Mouse (Mus musculus): ENCODE results near the gene 2010111I01Rik. TPM values are rescaled to one million over a fixed set of nuclear protein-coding genes. Genes with fewer than 3 reads are reported as not detected.

Gene 2010111I01Rik
- total RNA-seq, 2 experiments from 2014 or later = 87.8 to 90.0 TPM

DNA sequence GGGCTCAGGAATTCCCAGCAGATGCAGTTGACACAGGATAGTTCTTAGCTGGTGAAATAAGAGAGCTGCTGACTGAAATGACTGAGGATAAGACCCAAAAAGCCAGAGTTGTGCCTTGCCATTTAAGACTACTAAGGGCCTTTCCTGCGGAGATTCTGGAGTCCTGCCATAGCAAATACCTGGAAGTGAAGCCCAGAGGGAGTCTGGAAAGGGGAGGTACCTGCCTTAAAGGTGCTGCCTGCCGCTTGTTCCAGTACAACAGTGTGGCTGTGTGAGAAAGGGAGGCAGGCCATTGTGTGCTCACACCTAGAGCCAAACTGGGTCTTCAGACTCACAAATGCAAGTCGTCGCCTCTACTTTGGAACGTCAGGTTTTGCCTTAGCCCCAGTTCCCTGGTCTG lies 305.5 kb downstream of the 2010111I01Rik start:
- DNase-seq = no peak
- intact Hi-C loops (cut with DNase I) = no loop called here

DNA sequence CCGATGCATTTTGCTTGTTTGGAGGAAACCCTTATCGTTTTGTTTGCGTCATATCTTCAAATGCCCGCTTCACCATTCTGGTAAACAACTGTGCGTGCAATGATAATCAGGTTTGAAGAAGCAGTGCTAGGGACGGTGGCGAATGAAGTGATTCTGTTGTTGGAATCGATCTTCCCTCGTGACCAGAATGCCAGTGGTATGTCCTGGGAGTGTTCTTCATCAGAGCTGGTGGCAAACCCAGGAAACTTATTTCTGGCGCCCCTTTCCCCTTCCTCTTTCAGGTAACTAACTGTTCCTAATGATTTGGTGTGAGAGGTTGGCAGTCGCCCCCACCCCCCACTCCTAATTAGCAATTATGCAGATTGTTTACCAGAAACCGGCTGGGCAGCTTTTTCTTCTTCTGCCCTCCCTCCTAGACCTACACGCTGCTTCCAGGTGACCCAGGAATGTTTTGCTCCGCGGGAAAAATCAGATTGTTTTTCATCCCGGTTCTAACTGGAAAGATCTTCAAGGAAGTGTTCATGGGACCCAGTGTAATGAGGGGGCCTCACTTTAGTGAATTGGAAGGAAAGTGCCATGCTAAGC lies 307.4 kb downstream of the 2010111I01Rik start:
- intact Hi-C loops (cut with DNase I) = no loop called here
- no peak for DNase-seq

DNA sequence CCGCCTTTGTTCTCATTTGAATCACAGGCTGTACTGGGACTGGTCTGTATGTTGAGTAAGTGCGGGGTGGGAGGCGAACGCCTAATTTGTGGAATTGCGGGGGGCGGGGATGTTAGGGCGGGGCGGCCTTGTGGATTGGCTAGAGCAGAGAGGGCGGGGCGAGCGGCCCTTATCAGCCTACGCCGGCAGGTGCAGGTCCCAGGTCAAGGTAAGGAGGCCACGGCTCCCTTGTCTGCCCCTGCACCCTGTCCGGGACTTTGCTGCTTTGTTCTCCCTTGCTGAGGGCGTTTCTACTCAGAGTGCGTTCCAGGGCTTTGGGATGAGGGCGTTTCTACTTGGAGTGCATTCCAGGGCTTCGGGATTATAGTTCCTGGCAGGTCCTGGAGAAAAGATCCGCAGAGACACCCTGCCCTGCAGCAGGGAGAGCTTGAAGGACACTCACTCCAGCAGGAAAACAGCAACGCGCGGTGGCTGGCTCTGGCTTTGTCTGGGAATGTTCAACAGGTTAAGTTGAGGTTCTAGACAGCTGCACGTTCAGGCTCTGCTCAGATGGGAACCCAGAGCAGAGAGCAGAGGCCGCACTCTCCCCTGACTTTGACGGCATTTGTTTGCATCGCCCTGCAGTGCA lies 308.0 kb downstream of the 2010111I01Rik start:
- peak; percentile 63 to 75 for DNase-seq
- intact Hi-C loops (cut with DNase I) = no loop called here

DNA sequence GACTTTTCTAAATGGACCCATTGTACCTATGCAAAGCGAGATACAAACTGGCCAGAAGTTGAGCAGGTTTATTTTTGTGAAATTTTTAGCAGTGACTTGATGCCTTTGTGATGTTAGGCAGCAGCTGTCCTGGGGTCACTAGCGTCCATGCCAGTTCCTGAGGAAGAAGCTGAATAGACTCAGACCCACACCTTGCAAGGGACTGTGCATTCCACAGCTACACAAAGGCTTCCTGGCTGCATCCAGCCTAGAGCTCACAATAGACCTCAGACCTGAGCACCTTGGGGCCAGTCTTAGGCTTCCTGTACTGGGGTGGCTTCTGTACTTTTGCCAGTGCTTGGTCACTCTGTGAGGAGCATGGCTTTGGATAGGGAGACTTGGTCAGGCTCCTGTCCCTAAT lies 309.2 kb downstream of the 2010111I01Rik start:
- intact Hi-C loops (cut with DNase I) = loop anchor here (2.0 kb wide), 1 partner anchor 31 kb away; no protein-coding TSS in a partner anchor

DNA sequence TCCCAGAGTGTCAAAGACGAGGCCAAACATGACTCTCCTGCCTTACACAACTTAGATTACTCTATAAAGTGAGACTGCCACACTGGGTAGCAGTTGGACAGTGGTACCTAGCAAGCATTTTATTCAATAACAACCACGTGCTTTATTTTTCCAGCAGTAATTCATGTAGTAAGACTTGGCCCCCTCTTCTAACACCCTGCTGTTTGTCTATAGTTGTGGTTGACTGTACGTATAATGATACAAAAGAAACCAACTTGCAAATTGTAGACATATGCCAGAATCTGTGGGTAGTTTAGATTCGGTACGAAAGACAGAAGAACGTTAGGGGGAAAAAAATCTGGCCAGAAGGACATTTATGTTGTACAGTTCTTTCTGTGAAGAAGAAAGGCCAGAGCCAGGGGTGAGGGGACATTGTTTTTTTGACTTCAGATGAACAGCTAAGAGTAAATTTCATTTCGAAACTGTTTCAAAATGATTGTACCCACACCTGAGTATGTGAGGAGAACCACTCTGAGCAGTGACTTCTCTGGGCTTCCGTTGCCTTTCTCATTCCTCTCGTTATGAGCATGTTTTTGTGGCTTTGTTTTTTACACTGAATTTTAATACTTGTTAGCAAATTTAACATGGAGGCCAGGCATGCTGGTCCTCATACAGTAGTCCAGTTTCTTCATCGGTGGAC lies 309.9 kb downstream of the 2010111I01Rik start:
- intact Hi-C loops (cut with DNase I) = loop anchor here (2.0 kb wide), 1 partner anchor 32 kb away; no protein-coding TSS in a partner anchor
- no peak for DNase-seq

More for the DNA sequence above, 309.2 kb downstream of the 2010111I01Rik start:
- DNase-seq = no peak

DNA sequence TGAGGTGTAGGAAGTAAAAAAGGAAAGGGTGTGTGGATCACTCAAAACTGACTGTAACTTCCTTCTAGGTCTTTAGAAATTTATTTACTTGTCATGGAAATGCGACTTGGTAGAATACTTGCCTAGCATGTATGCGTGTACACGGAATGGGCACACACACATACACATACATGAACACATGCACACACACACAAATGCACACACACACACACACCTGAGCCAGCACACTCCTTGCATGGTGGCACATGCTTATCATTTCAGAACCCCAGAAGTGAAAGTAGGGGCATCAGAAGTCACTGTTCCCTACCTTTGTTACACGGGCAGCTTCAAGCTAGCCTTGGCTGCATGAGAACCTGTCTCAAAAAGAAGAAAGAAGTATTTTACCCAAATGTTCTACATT lies 311.7 kb downstream of the 2010111I01Rik start:
- intact Hi-C loops (cut with DNase I) = no loop called here
- no peak for DNase-seq

DNA sequence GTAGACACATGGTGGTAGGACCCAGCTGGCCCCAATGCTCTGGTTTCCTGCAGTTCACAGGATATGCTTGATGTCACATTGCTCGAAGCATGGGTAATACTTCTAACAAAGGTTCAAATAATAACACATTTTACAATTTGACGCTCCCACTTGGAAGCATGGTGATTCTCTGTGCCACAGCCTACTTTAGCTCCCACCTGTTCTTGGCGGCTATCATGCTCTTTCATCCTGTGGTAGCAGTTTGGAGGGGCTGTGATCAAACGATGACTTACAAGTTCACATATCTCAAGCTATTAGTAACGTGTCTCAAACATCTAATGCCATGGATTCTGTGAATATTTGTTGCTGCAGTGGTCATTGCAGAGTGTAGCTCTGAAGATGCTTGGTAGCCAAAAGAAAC lies 312.6 kb downstream of the 2010111I01Rik start:
- intact Hi-C loops (cut with DNase I) = no loop called here
- no peak for DNase-seq

DNA sequence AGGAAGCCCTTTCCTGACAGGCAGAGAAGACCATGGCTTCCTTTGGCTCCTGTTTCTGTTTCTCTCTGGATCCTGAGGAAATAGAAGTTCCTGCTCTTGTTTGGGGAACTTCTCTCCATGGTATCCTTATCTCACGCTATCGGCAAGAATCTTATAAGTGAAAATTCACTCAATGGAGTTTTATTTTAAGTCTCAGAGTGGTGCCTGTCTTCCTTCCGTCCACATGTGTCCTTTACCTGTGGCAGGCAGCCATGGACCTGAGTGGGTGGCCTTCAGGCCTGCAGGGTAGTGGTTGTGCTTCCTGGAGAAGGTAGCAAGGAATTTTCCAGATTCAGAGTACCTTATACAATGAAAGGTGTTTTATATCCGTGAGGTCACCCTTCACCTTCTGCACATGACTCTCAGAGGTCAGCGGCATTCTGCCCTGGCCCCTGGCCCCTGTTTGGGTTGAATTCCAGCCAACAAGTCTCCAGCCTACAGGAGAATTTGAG lies 313.5 kb downstream of the 2010111I01Rik start:
- peak in 1 of 2 experiments; percentile 53 for DNase-seq
- intact Hi-C loops (cut with DNase I) = loop anchor here (1.0 kb wide), 1 partner anchor 21 kb away; no protein-coding TSS in a partner anchor

DNA sequence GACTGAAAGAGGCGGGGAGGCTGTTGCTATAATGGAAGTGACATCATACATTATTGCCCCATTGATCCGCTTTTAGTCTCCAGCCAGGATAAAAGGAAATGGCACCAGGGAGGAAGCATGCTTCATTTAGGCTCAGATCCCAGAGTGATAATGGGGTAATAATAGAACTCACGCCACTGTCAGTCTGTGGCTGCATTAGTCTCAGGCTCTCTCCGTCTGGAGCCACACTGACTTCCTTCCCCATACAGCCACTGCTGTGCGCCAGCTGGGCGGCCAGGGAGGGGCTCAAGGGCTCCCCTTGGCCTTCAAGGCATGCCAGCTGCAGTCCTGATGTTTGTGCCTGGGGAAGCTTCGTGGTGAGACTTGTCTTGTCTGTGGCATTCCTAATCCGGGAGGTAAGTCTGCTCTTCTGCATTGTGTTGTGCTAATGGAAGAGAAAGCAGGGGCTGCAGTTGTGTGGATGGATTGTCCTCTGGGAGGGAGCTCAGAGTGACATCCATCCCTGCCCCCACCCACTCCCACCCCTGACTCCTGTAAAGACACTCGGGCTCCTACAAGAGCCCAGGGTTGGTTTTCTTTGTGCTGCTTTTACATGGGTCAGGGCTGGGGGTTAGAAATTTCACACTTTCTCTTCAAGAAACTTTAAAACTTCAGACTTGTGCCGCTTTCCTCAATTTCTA lies 314.2 kb downstream of the 2010111I01Rik start:
- intact Hi-C loops (cut with DNase I) = loop anchor here (1.0 kb wide), 2 partner anchors 15 to 22 kb away; no protein-coding TSS in a partner anchor
- peak; percentile 52 to 73 for DNase-seq

DNA sequence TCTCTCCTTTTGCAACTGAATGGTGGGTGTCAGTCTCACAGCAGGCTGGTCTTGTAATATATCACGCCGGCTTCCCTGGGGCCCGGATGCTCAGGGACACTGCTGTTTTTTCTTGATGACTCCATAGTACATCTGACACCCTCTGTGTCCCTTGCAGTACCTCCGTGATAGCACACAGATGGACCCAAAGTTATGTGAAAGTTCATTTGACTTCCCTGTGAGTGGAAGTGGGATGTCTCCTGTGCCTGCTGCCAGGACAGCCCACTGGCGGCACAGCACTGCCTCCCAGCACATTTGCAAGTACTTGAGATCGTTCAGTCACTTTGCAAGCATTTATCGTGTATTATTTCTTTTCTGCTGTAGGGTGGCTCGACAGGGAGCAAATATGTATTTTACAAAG lies 315.1 kb downstream of the 2010111I01Rik start:
- intact Hi-C loops (cut with DNase I) = loop anchor here (1.0 kb wide), 1 partner anchor 14 kb away; no protein-coding TSS in a partner anchor
- DNase-seq = no peak

DNA sequence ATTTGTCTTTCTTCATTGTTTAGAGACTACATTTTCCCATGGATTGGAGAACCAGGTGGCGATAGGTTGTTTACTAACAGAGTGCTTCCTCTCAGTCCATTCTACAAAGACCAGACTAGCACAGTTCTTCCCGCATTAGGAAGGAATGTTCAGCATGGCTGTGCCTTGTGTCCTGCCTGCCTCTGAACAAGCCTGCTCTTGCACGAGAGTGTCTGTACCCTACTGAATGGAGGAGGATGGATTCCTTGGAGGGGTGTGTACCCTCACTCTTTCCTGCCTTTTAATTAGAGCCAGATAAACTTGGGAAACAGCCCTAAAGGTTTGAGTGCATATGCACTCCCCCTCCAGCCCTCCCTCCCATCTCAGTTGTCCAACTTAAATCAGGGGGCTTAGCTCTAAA lies 315.7 kb downstream of the 2010111I01Rik start:
- no peak for DNase-seq

DNA sequence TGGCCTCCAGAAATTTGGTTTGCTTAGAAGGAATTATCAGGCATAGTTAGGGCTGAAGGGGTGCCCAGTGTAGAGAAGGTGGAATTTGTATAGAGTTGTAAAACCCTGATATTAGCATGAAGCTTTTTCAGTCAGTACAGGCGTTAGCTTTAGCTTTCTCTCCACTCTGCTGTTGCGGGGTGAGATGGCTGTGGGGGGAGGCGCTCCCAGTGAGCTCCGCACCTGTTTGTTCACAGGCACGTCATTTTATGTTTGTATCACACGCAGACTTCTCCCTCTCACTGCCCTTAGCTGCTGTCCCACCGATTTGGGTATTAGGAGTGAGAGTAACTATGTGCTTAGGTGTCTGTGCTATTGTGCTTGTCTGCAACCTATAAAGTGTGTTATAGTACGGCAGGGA lies 316.5 kb downstream of the 2010111I01Rik start:
- intact Hi-C loops (cut with DNase I) = no loop called here
- DNase-seq = no peak

More for the DNA sequence above, 315.7 kb downstream of the 2010111I01Rik start:
- intact Hi-C loops (cut with DNase I) = no loop called here

DNA sequence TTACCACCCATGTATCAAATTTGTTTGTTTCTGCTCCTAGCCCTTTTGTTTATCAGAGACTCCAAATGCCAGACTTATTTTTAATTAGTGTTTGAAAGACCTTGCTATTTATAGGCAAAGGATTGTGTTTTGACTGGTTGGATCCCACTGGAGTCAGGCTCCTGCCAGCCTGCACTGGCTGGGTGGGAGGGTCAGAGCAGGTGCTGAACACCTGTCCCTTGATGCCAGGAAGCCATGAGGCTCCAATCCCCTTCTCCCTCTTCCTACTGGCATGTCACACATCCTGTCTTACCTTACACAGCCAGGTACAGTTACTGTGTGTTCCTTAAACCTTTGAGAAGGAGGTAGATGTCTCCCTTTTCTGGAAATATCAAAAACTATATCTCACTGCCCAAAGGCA lies 318.5 kb downstream of the 2010111I01Rik start:
- intact Hi-C loops (cut with DNase I) = no loop called here

DNA sequence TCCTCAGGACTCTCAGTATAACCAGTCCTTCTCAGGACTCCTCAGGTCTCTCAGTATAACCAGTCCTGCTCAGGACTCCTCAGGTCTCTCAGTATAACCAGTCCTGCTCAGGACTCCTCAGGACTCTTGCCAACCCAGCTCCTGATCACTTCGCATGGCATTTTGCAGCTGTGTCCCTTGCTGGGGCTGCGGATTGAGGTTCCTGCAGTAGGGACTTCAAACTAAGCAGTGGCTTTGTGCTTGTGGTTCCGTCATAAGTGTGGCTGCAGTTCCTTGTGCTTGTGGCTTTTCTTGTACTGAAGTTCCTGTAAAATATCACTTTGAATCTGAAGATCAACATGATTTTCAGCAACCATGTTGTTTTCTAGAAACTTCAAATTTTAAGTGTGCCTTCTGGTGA lies 320.1 kb downstream of the 2010111I01Rik start:
- no peak for DNase-seq
- intact Hi-C loops (cut with DNase I) = no loop called here

More for the DNA sequence above, 318.5 kb downstream of the 2010111I01Rik start:
- no peak for DNase-seq

DNA sequence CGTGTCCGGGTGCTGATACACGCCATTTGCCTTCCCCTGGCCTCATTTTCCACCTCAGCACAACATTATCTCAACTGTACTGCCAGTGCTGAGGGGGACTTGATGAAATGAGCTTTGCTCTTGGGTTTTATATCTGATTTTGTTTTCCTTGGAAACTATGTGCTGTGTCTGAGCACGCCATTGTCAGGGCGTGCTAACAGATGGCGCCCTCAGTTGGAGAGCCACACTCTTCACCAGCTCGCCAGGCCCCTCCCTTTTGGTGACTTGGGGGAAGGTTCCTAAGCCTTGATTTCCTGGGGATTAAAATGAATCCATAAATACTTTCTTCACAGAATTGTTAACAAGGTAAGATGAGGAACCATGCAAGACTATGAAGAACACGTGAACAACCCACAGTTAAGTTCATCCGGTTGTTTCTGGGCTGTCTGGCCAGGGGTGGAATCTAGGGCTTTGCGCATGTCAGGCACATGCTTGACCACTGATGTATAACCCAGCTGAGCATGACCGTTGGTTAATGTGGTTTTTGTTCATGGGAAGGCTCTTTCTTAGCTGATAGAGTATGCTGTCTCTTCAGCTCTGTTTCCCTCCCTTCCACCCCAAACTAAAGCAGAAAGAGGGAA lies 321.9 kb downstream of the 2010111I01Rik start:
- intact Hi-C loops (cut with DNase I) = no loop called here
- no peak for DNase-seq

DNA sequence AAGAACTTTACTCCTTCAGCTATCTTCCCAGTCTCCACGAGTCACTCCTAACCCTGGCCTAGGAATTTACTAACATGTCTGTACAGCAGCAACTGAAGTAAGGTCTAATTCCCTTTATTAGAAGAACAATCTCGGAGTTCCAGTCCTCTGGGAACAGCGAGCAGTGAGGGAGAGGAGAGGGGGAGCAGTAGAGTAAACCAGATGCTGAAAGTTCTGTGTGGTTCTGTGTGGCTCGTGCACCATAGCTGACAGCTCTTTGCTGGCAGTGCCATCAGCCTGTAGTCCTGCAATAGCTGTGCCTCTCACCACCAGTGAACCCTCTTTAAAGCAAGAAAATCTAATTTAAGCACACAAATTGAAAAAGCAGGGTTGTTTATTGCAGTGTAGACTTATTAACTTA lies 324.5 kb downstream of the 2010111I01Rik start:
- intact Hi-C loops (cut with DNase I) = no loop called here
- DNase-seq = no peak

DNA sequence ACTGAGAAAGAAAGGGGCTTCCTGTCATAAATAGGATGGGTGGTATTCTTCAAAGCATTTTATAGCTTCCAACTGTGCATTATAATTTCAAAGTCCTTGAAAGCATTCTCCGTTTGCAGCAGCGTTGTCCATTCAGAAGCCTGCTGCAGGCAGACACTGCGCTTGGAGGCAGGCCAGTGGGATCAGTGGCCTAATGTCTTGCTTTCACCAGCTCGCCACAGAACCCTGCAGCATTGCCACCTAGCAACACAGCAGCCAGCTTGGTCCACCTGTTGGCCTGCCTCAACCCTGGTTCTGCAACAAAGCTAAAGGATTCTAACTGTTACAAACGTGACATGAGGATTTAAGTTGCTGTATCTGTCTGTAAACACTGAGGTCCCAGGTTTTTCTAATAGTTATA lies 325.0 kb downstream of the 2010111I01Rik start:
- DNase-seq = no peak
- intact Hi-C loops (cut with DNase I) = loop anchor here (5.0 kb wide), 1 partner anchor 37 kb away; no protein-coding TSS in a partner anchor

DNA sequence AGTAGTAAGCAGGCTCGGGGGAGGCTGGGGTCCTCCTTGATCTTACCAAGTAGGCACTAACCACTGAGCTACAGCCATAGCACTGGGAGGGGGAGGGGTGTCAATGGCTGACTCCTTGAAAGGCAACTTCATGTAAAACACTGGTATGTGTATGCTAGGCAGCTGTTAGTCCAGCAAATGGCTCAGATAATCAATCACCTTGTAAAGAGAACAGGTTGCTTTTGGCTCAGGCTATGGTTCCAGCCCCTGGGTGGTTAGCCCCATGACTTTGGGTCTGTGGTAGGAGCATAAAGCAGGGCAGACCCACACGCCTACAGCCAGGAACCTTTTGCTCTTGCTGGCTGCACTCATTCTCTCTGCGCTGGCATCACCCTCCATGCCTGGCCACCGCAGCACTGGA lies 325.4 kb downstream of the 2010111I01Rik start:
- intact Hi-C loops (cut with DNase I) = loop anchor here (5.0 kb wide), 1 partner anchor 38 kb away; no protein-coding TSS in a partner anchor
- DNase-seq = no peak

DNA sequence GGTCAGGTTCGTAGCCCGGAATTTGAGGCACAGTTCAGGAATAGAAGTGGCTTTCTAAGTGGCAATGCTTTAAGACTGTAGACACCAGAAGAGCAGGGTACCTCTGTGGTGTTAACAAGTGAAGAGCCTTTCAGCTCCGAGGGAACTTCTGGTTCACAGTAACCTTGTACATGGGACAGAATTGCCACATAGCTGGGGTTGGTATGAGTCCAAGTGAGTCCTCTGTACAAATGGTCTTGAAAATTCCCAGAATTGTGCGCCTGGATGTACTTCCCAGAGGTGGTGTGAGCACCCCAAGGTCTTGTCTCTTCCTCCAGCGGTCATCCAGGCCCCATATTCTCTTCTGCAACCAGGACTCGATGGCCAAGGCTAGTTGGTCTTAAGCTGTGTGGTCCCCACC lies 326.3 kb downstream of the 2010111I01Rik start:
- intact Hi-C loops (cut with DNase I) = loop anchor here (5.0 kb wide), 1 partner anchor 39 kb away; no protein-coding TSS in a partner anchor
- DNase-seq = no peak

DNA sequence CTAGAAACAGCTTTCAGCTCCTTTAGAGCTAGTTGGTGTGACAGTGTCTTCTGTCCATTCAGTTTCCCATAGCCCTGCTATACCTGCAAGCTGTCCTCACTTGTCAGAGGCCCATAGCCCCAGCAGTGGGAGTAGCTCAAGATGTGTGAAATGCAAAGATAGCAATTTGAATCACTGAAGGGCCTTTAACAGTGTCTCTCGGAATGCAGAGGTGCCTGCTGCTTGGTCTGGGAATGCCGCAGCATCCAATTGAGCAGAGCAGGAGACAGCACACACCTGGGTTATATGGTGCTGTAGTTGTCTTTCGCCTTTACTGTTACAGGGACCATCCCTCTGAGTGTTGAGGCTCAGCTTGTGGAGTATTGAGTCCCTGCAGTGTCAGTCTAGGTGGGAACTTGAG lies 329.0 kb downstream of the 2010111I01Rik start:
- no peak for DNase-seq
- intact Hi-C loops (cut with DNase I) = loop anchor here (1.0 to 5.0 kb wide), 2 partner anchors 14 to 41 kb away; no protein-coding TSS in a partner anchor

Measured in heart, postnatal 36 days (tissue).